Mouse (Mus musculus) thymus, postnatal 10 days (tissue): ENCODE measurements at regions not wholly inside any gene's neighbourhood (a gene's known extent, or its start where the extent isn't known, plus 50 kb on each side); places are given as distances from the start of the nearest gene placed in this dataset.

Experiments
- DNase-seq, 2 experiments: peaks; one replicate each; pipeline ENCODE4 v3.0.0; 2021; ENCODE audit warnings: low spot score in 2 of 2

DNA sequence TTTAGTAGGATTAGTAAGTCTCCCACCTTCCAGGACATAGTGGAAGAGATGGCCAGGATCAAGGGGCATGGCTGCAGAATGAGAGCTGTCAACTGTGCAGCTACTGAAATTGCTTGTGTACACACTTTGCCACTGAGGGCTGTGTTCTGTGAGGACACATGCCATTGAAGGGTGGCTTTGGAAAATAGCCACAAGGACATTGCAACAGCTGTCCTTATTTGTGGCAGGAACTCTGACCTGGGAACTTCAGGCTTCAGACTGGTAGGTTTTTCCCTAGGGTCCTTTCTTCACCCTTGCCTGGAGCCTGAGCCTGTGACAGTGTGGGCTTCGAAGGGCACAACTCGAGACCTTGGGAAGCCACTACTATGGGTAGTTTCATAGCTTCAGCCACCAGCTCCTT, 64.2 kb upstream of the Ywhaq start:
- no peak for DNase-seq

DNA sequence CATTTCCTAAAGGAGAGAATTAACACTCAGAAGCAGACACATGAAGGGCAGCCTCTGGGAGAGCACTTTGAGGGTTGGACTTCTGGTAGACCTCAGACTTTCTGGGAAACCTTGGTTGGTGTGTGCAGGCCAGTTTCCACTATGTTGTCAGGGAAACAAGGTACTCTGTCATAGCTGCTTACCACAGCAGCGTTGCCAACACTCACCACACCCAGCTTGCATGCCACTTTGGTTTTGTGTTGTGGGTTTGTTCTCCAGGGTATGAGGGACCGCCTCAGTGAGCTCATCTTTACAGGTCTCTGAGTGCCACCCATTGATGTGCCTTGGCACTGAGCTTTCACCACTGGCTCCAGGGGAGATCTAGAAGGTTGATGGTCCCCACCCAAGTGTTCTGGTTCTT, 62.8 kb upstream of the Ywhaq start:
- no peak for DNase-seq

DNA sequence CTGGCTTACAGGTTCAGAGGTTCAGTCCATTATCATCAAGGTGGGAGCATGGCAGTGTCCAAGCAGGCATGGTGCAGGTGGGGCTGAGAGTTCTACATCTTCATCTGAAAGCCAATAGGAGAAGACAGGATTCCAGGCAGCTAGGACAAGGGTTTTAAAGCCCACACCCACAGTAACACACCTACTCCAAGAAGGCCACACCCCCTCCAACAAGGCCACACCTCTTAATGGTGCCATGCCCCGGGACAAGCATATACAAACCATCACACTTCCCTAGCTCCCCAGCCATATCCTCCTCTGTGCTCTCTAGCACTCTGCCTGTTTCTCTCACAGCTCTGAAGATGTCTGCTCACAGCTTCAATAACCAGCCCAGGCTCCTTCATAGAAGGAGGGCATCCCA, 61.8 kb upstream of the Ywhaq start:
- DNase-seq = no peak

DNA sequence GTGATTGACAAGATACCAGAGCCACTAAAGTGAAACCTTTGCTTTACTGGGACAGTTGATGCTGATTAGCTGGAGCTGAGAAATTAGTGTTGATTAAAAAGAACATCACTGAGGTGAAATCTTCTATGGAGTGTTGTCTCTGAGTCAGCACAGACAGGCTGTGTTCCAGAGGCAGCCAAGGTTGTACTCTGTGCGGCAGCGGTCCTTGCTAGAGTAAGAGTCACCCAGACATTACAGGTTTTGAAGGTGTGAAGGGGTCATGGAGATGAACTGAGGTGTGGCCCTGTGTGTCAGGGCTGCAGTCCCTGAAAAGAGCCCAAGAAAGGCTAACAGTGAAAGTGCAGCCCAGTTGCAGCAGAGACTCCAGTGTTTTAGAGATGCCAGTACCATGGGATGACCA, 59.1 kb upstream of the Ywhaq start:
- DNase-seq = no peak

DNA sequence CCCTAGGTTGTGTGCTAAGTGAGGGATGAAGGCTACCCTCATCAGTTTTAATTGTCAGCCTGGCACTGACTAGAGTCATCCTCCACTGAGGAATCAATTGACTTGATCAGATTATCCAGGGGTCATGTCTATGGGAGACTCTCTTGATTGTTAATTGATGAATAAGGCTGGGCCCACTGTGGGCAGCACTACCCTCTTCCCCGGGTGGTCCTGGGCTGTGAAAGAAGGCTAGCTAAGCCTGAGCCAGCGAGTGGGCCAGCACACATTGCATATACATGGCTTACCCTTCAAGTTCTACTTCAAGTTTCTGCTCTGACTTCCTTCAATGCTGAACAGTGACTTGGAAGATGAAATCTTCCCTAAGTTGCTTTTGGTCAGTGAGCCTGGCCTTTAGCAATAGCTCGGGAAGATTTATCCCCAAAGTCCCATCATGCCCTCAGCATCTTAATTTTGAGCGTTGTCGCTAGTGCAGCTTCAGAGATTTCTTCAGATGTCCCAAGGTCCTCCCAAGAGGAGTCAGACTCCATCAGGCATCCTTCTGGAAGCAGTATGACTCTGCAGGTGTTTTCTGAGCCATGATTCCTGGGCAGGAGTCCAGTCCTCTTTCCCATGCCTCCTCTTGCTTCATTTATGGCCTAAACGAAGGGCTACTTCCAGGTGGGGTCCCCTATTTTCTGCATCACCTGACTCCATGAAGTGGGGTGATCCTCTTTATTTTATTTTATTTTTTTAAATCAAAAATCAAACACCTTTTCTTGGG, 55.7 kb upstream of the Ywhaq start:
- no peak for DNase-seq

DNA sequence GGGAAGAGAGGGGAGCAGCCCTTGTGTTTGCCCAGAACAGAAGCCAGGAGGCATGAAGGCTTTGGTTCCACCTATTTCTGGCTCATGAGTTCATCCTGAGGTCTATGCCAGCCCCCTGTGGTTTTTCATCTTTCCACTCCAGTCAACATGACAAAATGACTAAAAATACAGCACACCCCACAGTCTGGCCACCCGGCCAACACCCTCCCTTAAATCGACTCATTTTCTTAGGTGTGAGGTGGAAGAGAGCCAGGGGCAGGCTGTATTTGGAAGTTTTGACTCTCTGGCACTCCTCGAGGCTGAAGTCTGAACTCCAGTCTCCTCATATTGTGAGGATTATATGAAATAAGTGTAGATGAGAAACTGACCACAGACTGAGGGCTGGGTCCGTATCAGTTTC, 55.0 kb upstream of the Ywhaq start:
- DNase-seq = no peak

DNA sequence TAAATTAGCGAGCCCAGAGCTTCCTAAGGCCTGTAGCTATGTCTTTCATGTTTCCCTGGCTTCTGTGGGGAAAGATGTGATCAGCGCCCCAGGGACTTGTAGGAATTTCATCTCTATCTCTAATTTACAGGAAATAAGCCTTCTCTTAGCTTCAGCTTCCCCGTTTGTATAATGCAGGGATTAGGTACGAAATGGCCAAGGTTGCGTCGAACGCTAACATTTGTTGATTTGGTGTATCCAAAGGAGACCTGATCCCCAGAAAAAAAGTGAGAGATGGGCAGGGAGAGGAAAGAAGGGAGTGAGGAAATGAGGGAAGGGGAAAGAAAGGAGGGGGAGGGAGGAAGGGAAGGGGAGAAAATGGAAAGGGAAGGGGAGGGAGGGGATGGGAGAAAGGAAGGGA, 54.5 kb upstream of the Ywhaq start:
- DNase-seq = no peak

DNA sequence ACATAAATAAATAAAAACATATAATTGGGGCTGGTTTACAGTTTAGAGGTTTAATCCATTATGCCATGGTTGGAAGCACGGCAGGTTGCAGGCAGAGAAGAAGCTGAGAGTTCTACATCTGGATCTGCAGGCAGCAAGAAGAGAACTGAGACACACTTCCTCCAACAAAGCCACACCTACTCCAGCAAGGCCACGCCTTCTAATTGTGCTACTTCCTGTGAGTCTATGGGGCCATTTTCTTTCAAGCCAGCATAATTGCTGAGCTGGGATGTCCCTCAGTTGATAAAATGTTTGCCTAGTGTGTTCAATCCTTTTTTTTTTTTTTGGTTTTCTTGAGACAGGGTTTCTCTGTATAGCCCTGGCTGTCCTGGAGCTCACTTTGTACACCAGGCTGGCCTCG, 52.8 kb upstream of the Ywhaq start:
- no peak for DNase-seq
